Mouse (Mus musculus): ENCODE data around the gene Tas2r126.

- TF ChIP-seq CTCF (IDR thresholded peaks at IDR 0.05; ENCODE audit: low read depth, low read length) (no peak), POLR2A (IDR thresholded peaks at IDR 0.05; ENCODE audit: insufficient read depth, low read length) (no peak)
These were observed 30.8 kb downstream of the Tas2r126 start, which contains the start of gene Olfr458 for GRCm38 (mm10) chr6:42465096-42465495.

All from ES-Bruce4 (cell line).